Mouse (Mus musculus): ENCODE measurements at regions not wholly inside any gene's neighbourhood (a gene's known extent, or its start where the extent isn't known, plus 50 kb on each side); places are given as distances from the start of the nearest gene placed in this dataset.

DNA sequence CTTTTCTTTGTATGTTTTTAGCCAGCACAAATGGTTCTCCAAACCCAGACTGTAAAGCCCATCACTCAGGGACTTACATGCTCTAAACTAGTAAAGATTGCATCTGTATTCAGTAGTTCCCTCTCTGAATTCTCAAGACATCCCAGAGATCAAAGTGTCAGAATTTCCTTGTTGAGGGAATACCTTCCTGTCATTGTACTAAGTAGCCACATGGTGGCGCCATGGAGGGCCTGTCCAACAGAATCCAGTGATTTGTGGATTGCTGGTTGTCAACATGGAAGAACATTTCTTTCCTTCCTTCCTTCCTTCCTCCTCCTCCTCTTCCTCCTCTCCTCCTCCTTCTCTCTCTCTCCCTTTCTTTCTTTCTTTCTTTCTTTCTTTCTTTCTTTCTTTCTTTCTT lies 93.6 kb upstream of the Trpm1 start:
- no peak for DNase-seq (ENCODE audit: low read depth, low spot score)

DNA sequence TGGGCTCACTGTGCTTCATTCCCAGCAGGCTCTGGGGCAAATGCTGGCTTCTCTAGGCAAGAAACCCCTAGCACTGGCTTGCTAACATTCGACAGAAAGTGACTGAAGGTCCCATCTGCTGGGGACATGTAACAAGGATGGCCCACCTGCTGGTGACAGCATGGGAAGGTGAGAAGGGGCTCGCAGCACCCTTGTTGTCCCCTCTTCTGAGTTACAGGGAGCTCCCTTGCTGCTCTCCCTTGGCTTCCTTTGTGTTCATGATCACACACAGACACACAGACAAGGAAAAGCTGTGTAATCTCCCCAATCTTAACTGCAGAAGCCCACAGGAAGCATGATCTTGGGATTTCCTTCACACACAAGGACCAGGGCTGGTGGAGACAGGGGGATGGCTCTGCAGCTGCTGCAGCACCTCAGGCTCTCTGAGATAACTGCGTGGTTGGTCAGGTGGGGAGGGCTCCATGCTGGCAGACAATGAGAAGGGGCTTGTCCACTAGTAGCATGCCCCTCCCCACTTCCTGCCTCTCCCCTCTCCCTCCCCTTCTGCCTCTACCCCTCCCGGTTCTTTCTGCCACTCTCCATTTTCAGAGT lies 95.3 kb upstream of the Trpm1 start:
- DNase-seq (ENCODE audit: low read depth, low spot score) = no peak

DNA sequence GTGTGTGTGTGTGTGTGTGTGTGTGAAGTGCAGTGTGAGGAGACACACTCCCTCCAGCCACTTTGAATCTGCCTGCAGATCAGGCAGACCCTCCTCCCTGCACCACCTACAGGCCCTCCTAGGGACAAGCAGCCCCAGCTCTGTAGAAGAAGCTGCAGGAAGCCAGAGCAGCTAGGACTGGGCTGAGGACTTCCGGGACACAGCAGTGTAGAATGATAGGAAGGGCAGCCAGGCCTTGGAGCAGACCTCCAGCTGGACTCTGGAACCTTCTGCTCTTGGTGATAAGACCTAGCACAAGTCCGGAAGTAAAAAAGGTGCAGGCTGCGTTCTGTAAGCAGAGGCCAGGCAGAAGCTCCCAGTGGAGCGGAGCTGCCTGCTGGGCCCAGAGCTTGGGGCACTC lies 95.8 kb upstream of the Trpm1 start:
- peak; percentile 66 for DNase-seq (ENCODE audit: low read depth, low spot score)

DNA sequence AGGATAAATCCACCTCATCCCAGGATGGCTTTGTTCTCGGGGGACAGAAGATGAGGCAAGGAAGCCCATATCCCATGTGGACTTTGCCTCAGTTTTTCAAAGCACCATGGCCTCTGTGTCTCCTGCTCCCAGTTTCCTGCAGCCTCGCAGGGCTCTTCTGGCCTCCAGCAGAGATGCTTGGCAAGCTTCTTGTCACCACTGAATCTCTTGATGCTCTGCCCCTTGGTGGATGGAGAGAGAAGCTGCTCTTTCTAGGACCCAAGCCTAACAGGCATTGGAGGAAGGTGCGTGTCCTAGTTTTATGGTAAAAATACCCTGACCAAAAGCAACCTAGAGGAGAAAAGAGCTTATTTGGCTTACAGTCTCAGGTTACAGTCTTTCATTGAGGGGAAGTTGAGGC lies 97.1 kb upstream of the Trpm1 start:
- no peak for DNase-seq (ENCODE audit: low read depth, low spot score)

DNA sequence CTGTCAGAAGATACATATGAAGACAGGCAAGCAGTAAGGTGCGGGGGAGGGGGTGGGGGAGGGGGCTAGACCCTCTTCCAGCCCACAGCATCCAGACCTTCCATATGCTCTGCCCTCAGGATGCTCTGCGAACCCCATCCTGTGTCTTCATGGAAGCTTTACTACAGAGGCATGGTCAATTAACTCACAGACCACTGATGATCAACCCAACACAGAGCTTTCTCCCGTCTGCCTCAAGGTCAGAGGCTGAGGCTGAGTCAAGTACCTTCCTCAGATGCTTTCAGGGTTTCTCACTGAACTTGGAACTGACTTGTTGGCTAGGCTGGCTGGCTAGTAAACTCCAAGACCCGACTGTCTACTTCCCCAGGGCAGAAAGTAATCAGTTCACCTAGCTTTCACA lies 98.6 kb upstream of the Trpm1 start:
- DNase-seq (ENCODE audit: low read depth, low spot score) = no peak

DNA sequence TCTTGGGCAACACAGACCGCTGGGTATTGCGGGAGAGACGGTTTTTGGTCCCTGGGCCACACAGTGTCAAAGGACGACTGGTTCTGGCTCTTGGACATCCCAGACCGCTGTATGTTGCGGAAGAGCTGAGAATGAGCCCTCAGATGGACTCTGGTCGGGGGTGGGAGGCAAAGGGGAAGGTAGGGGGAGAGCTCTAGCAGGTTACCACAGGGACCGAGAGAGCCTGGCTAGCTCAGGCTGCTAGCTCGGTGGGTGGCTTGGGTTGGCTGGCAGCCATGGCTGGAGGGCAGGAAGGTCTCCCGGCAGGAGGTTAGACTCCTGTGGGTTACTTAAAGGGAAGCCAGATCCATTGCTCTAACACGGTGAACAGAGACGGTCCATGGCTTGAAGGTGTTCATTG lies 99.9 kb upstream of the Trpm1 start:
- DNase-seq (ENCODE audit: low read depth, low spot score) = no peak

DNA sequence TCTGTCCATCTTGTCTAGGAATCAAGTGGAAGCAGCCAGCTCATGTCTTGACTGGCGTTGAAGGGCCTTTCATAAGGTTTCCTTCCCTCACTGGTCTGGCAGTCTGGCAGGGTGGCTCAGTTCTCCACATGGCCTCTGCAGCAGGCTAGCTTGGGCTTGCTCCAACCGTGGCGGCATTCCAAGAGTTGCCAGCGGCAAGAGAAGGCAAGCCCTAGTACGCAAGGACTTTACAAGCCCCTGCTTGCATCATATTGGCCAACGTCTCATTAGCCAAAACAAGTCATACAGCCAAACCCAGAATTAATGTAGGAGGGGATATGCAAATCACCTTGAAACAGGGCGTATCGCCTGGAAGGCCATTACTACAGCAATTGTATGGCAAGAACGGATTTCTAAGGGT lies 101.2 kb upstream of the Trpm1 start:
- no peak for DNase-seq (ENCODE audit: low read depth, low spot score)

DNA sequence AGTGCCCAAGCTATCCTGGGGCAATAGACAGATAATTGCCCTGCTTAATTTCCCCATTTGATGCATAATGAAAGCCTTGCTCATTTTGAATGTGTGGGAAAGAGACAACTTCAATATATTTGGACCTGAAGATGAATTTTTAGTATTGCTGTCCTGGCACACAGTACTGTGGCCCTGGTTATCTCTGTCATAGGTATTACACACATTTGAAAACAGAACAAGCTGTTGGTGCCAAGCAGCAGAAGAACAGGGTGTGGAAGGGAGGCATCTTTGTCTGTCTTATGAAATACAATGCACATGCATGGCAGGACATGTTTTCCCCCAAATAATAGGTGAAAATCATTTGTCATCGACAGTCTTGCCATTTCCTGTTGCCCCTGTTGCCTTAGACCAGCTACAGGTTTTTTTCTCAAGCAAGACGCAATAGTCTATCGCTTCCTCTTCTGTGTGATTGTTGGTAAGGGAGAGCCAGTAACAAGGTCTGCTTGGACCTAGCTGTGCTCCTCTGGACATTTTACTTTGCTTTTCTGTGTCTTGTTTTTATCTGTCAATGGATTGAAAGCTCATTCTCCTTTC lies 102.7 kb upstream of the Trpm1 start:
- DNase-seq (ENCODE audit: low read depth, low spot score) = no peak

DNA sequence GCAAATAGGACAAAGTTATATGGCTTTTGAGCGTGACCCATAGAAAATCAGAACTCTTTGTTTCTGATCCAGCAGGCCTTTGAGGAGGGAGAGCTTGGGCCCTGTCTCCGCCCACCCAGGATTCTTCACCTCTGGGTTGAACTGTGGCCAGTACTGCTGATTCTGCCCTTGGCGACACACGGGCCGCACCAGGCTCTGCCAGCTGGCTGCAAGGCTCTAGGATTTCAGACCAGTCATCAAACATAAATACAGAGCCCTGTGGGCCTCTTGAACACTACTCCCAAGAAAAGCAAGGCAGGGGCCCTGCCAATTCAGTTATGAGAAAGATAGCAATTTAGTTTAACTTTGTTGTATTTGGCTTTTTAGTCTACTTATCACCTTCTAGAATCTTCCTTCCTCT lies 103.4 kb upstream of the Trpm1 start:
- DNase-seq (ENCODE audit: low read depth, low spot score) = no peak

DNA sequence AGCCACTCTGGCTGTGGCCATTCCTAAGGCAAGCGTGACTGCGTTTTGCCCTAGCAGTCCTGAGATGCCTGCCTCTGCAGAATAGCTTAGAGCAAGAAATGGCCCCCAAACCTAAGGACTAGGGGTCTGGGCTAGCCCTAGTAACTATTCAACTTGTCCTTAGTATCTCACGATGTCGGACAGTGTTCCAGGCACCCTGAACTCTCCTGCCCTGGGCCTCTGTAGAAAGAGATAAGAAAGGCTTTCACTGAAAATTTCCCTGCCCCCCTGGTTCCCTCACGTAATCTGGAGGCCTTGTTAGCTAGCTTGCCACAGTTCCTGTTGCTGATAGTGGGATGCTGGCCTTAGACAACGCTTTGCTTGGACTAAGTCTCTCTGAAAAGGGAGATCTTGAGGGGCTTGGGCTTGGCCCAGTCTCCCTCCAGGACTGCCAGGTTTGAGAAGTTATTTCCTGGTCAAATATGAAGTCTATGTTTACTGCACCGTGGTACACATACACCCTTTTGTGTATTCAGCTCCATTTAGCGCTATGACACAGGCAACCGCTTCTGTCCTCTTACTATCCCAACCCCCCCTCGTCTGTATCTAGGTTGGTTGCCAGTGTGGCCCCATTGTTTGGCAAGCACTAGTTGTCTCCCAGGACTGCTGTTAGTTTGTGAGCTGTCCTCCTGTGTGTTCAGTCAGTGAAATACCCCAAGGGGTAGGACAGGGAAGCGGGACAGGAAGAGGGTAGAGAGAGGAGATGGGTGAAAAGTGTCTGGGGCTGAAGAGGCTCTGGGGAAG lies 104.3 kb upstream of the Trpm1 start:
- peak; percentile 74 for DNase-seq (ENCODE audit: low read depth, low spot score)

DNA sequence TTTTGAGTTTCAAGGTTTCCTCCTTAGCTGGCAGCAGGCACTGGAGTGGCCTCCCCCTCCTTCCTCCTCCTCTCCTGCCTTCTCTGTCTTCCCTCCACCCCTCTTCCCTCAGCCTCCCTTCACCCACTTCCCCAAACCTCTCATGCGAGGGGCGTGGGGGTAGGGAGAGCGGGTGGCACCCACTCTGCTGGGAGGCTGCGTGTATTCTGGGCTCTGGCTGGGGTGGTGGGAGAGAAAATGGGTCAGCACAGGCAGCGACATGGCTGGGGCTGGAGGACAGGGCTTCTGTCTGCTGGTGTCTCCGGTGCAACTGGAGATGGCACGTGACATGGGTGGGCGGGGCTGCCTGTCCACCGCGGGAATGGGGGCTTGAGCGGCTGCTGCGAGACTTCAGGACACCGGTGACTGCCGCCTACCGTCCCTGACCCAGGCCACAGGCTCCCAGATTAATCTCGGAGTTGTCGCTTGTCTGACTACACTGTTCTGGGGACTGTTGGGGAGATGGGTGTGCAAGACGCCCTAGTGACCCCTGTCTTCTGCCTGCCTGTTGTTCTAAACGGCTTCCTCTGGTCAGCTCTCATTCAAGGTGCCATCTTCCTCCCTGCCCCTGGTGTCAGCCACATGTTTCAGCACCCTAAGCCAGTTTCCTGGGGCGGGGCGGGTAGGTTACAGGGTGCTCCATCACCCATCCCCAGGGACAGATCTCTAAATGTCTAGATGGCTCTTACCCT lies 105.0 kb upstream of the Trpm1 start:
- DNase-seq (ENCODE audit: low read depth, low spot score) = peak; percentile 68

DNA sequence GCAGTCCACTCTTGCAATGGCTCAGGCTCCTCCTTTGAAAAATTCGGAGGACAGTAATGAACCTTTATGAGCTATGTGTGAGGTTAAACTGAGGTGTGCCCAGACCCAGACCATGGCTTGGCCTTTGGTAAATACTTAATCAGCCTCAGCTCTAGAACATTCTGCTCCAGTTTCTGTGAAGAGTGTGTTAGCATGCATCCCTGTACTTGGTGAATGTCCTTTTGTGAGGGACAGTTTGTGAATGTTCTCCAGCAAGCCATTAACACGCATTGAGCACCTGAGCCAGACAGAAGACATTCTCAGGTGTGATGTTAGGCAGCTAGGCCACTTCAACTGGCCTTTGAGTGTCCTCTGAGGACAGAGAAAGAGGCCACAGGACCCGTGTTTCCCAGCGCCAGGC lies 105.8 kb upstream of the Trpm1 start:
- no peak for DNase-seq (ENCODE audit: low read depth, low spot score)

DNA sequence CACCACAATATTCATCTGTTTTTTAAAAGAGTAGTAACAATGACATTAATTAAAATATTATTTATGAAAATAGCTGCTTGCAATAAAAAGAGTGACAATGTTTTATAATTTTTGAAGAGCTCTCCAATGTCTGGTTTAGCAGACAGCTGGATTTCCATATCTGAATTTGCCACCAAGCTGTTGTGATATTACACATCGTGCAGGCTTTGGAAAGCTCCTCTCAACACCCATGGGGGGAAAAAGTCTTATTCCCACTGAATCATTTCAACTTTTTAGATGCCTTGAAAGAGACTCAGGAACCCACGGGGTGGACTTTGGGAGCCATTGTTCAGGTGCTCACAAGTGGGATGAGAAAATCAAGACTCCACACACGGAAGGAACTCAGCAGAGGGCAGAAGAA lies 106.6 kb upstream of the Klf13 start:
- no peak for DNase-seq (ENCODE audit: low read depth, low spot score)

DNA sequence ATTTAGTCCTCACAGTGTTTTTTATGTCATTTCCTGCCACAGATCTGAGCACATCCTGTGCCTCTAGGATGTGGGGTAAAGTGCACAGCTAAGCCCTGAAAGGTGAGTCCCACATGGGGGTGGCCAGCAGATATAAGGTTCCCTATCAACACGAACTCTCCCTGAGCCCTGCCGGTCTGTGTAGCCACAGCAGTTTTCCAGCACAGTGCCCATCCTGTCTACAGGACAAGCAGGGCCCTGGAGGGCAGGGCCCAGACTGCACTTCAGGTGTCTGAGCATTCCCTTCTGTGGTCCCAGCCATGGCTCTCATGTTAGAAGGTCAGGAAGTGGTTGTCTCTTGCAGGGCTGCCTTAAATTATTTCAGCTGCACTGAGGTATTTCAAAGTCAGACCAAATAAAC lies 104.3 kb upstream of the Klf13 start:
- no peak for DNase-seq (ENCODE audit: low read depth, low spot score)

DNA sequence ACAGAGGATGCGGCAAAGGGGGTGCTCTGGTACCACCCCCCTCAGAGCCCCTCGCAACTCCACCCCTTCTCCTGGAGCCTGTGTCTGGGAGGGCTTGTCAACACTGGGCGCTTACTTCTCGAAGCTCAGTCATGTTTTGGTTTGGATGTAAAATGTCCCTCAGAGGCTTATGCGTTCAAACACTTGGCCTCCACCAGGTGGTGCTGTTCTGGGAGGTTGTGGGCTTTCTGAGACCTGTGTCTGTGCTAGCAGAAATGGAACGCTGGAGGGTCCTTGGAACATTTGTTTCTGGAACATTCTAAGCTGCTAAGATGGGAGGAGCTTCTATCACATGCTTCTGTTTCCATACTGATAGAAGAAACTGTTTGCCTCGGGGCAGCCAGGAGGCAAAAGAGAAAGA lies 102.6 kb upstream of the Klf13 start:
- DNase-seq (ENCODE audit: low read depth, low spot score) = no peak

DNA sequence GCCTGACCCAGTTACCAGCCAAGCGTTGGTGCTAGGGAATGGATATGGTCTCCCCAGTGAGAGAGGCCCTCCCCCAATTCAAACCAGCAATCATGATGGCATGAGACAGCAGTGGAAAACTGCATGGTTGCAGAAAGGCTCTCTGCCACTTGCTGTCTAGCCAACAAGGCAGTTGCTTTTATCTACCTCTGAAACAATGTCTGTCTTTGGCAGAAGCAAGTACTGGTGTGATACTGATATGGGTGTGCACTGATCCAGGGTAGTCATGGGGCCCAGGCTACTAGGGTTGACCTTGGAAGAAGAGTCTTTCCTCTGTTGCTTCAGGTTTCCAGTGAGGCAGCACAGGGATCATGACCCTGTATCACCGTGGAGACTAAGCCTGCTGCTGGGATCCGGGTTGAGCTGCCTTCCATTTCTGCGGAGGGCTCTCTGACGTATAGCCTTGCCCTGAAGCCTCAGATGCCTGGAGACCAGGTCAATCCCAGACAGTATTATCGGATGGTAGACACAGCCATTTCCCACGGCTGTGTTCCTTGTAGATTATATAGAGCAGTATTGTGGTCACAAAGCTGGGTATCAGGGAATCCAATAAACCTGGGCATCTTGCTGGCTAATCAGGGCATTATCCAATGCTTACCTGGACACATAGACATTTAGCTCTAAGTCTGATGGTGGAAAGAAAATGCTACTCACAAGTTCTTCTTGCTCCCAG lies 101.5 kb upstream of the Klf13 start:
- no peak for DNase-seq (ENCODE audit: low read depth, low spot score)

DNA sequence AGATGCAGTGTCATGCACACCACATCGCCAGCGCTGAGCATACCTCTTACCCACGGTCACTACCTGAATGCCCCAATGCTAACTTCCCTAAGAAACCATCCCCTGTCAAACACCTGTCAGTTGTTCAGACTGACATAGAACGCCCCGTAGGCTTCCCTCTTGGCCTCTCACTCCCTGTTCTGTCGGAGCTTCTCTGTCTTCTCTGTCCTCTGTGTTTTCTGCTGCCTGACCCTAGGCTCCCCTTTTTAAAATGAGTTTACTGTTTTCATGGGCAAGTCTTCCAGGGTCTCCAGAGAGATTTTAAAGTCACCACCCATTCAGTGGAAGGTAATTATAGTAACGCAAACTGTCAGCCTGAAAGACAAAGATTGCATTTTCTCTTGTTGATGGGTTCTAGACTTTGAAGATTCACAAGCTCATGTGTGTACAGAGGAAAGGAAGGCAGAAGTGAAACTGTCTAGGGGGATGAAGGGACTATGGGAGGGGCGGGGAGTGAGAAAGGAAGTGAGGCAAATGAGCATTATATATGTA lies 99.1 kb upstream of the Klf13 start:
- no peak for DNase-seq (ENCODE audit: low read depth, low spot score)

DNA sequence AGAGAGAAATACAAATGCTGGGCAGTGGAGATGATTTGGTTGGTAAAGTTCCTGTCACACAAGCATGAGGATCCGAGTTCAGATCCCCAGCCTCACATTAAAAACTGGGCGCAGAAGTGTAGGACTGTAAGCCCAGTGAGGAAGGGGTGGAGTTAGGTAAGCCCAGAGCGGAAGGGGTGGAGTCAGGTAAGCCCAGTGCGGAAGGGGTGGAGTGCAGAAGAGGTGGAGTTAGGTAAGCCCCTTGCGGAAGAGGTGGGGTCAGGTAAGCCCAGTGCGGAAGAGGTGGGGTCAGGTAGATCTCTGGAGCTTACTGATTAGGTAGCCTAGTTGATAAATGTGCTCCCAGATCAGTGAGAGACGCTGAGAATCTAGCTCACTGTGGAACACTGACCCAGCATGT lies 97.4 kb upstream of the Klf13 start:
- no peak for DNase-seq (ENCODE audit: low read depth, low spot score)

DNA sequence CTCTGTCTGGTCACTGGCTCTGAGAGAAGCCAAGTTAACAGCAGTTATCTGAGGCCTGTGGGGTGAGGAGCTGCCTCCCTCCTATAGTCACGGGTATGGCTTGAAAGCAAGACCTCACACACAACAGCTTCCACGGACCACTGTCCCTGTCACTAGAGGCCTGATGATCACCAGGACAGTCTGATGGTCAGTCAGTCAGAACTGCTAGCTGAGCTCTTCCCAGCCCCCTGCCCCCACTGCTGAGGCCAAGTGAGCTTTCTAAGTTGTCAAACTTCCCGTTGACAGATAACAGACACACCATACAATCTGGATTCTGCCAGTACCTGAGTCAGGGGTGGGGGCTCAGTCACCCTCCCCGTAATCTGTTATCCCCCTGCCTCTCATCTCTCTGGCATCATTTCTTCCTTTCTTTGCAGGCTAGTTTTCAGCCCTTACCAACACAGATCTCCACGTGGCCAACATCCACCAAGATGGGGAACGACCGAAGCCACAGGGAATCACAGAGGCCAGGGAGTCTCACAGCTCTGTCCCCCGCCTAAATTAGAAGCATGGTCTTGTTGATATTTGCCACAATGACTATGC lies 96.4 kb upstream of the Klf13 start:
- DNase-seq (ENCODE audit: low read depth, low spot score) = no peak

DNA sequence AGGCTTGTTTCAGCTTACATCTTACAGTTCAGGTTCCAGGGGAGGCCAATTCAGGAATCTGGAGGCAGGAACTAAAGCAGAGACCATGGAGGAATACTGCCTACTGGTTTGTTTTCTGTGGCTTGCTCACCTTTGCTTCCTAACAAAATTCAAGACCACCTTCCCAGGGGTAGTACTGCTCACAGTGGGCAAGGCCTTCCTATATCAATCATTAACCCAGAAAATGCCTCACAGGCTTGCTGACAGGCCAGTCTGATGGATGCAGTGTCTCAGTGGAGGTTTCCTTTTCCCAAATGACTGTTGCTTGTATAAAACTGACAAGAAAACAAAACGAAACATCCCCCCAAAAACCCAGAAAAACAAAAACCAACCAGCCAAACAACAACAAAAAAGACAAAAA lies 95.8 kb upstream of the Klf13 start:
- DNase-seq (ENCODE audit: low read depth, low spot score) = no peak

DNA sequence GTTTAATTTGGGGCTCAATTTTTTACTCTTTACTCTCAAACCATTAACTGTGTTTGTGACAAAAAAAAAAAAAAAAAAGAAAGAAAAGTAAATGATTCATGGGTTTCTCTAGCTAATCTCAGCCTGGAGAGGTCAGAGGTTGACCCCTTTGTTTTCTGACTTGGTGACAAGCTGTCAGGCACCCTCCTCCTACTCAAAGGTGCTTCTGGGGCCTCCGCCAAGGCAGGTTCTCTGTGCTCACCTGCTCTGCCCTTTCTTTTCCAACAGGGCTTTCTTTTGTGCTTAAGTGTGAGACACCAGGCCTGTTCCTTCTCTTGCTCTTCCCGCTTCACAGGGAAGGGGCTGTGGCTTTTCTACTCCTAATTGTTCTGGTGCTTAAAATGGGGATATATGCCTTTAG lies 94.7 kb upstream of the Klf13 start:
- DNase-seq (ENCODE audit: low read depth, low spot score) = no peak
